Mouse (Mus musculus) midbrain, embryonic 14.5 days (tissue): ENCODE measurements around the gene Apoc4. TPM values are rescaled to one million over a fixed set of nuclear protein-coding genes. Genes with fewer than 3 reads are reported as not detected.

Experiments
- ATAC-seq: fragments of 200-750 bp; cut with Nextera tagmentation; 2 replicates; pipeline ENCODE4 v1.8.0; 2017; ENCODE audit warnings: moderate number of reproducible peaks, moderate library complexity; ENCODE audit not compliant: low FRiP score, low TSS enrichment
- DNase-seq: peaks from one replicate; pipeline ENCODE4 v3.0.0-alpha.2; 2015
- H3K27ac ChIP-seq: fragments of 300-500 bp; sonication (generic); replicated peaks from 2 replicates; pipeline ENCODE4 v1.5.1; 2014; ENCODE audit warnings: mild to moderate bottlenecking, low read depth, low read length, moderate library complexity
- H3K27me3 ChIP-seq: fragments of 300-500 bp; sonication (generic); 2 replicates; pipeline ENCODE4 v1.6.1; 2014; ENCODE audit warnings: low read length, control low read depth, mixed read lengths; ENCODE audit not compliant: control insufficient read depth, insufficient read depth
- H3K36me3 ChIP-seq: fragments of 300-500 bp; sonication (generic); 2 replicates; pipeline ENCODE4 v1.6.1; 2014; ENCODE audit warnings: low read length, control low read depth; ENCODE audit not compliant: control insufficient read depth, insufficient read depth
- H3K4me1 ChIP-seq: fragments of 300-500 bp; sonication (generic); 2 replicates; pipeline ENCODE4 v1.6.1; 2014; ENCODE audit warnings: mild to moderate bottlenecking, antibody characterized with exemption, low read length, control low read depth; ENCODE audit not compliant: control insufficient read depth, insufficient read depth
- H3K4me2 ChIP-seq: fragments of 300-500 bp; sonication (generic); 2 replicates; pipeline ENCODE4 v1.6.1; 2014; ENCODE audit warnings: mild to moderate bottlenecking, low read length, moderate library complexity
- H3K4me3 ChIP-seq: fragments of 300-500 bp; sonication (generic); replicated peaks from 2 replicates; pipeline ENCODE4 v1.5.1; 2014; ENCODE audit warnings: low read depth, low read length
- H3K9ac ChIP-seq: fragments of 300-500 bp; sonication (generic); replicated peaks from 2 replicates; pipeline ENCODE4 v1.6.1; 2014; ENCODE audit warnings: mild to moderate bottlenecking, low read length, moderate library complexity
- H3K9me3 ChIP-seq: fragments of 300-500 bp; sonication (generic); 2 replicates; pipeline ENCODE4 v1.6.1; 2016; ENCODE audit warnings: low read length, control low read depth, mixed read lengths; ENCODE audit not compliant: control insufficient read depth
- WGBS: fragments of 180-500 bp; shearing (Covaris S2); extraction: QIAGEN DNeasy Blood & Tissue Kit; methylation state at CpG from one replicate; pipeline ENCODE4 v1.1.7; 2014; 5-methylcytosine and 5-hydroxymethylcytosine counted together
- polyA plus RNA-seq: library from polyadenylated mRNA; unstranded; fragments of >200 nt; fragmentation: Nextera tagmentation; extraction: Ambion mirVana; gene quantifications from 2 replicates; pipeline ENCODE4 v1.2.1, GENCODE M21; 2014

The Apoc4 gene
- polyA plus RNA-seq, 1 experiment from 2014 or later: not detected

- no peaks in the 10 kb centered on the region for H3K27me3 ChIP-seq
- H3K9me3 ChIP-seq: no peaks in the 10 kb centered on the region
- H3K9ac ChIP-seq: no peak overlapping the region
- ATAC-seq (no peak), DNase-seq (no peak)
- 0 out of 2 replicates have a peak, but pooled peaks cover under 1% of the 10 kb centered on the region for H3K36me3 ChIP-seq
- 95% methylated on average over 34 of the region's 34 CpGs for WGBS
- H3K4me1 ChIP-seq: peaks cover 16% of the 10 kb centered on the region
- H3K27ac ChIP-seq: no peak overlapping the region
- no peak overlapping the region for H3K4me2 ChIP-seq
- H3K4me3 ChIP-seq: no peak overlapping the region
Observed at GRCm38 (mm10) chr7:19696336-19696873, 15.1 kb upstream of the Apoc4 start.

- no peak for DNase-seq
- no peaks in the 10 kb centered on the region for H3K27me3 ChIP-seq
- no peak overlapping the region for H3K9ac ChIP-seq
- no peaks in the 10 kb centered on the region for H3K9me3 ChIP-seq
- H3K4me3 ChIP-seq: no peak overlapping the region
- H3K4me1 ChIP-seq: peaks cover 16% of the 10 kb centered on the region
- no peaks in the 10 kb centered on the region for H3K36me3 ChIP-seq
- H3K4me2 ChIP-seq: no peak overlapping the region
- no peak for ATAC-seq
- H3K27ac ChIP-seq: no peak overlapping the region
- WGBS: 91% methylated on average over 6 of the region's 6 CpGs
Observed at GRCm38 (mm10) chr7:19695881-19696280, 14.6 kb upstream of the Apoc4 start.

GRCm38 (mm10) chr7:19695213-19695594, 13.9 kb upstream of the Apoc4 start:
- Histone ChIP-seq H3K4me1 (peaks cover 16% of the 10 kb centered on the region), H3K4me2 (no peak overlapping the region), H3K9me3 (no peaks in the 10 kb centered on the region), H3K27me3 (no peaks in the 10 kb centered on the region), H3K27ac (no peak overlapping the region), H3K9ac (no peak overlapping the region), H3K36me3 (no peaks in the 10 kb centered on the region), H3K4me3 (no peak overlapping the region)
- DNase-seq (no peak), ATAC-seq (no peak)
- WGBS: 63% methylated on average over 8 of the region's 8 CpGs

GRCm38 (mm10) chr7:19694336-19695212, 13.3 kb upstream of the Apoc4 start:
- no peak overlapping the region for H3K9ac ChIP-seq
- WGBS: 90% methylated on average over 10 of the region's 10 CpGs
- no peak for ATAC-seq
- peaks cover 16% of the 10 kb centered on the region for H3K4me1 ChIP-seq
- no peak overlapping the region for H3K4me2 ChIP-seq
- no peaks in the 10 kb centered on the region for H3K36me3 ChIP-seq
- no peaks in the 10 kb centered on the region for H3K27me3 ChIP-seq
- H3K27ac ChIP-seq: no peak overlapping the region
- H3K4me3 ChIP-seq: no peak overlapping the region
- no peak for DNase-seq
- H3K9me3 ChIP-seq: no peaks in the 10 kb centered on the region

GRCm38 (mm10) chr7:19693421-19693820, 12.1 kb upstream of the Apoc4 start:
- ATAC-seq (no peak), DNase-seq (peak; percentile 9)
- WGBS: 22% methylated on average over 10 of the region's 10 CpGs
- Histone ChIP-seq H3K9me3 (no peaks in the 10 kb centered on the region), H3K4me1 (peaks cover 5% of the 10 kb centered on the region; the same call in 1 of the 2 replicates), H3K9ac (no peak overlapping the region), H3K27ac (no peak overlapping the region), H3K4me2 (no peak overlapping the region), H3K4me3 (no peak overlapping the region), H3K27me3 (no peaks in the 10 kb centered on the region), H3K36me3 (no peaks in the 10 kb centered on the region)

GRCm38 (mm10) chr7:19691873-19692865, 10.9 kb upstream of the Apoc4 start, which contains the start of gene Apoc1:
TSS of gene Apoc1 (minus strand) at chr7:19692660.
- H3K9ac ChIP-seq: no peak within 1 kb of the TSS
- no peaks in the 10 kb centered on the region for H3K9me3 ChIP-seq
- ATAC-seq (no peak), DNase-seq (no peak)
- no peaks in the 10 kb centered on the region for H3K36me3 ChIP-seq
- no peaks in the 10 kb centered on the region for H3K4me1 ChIP-seq
- H3K27ac ChIP-seq: no peak within 1 kb of the TSS
- WGBS: 45% methylated on average over 28 of the region's 28 CpGs
- no peaks in the 10 kb centered on the region for H3K27me3 ChIP-seq
- no peak within 1 kb of the TSS for H3K4me2 ChIP-seq
- H3K4me3 ChIP-seq: no peak within 1 kb of the TSS

GRCm38 (mm10) chr7:19691434-19691833, 10.2 kb upstream of the Apoc4 start:
- Histone ChIP-seq H3K36me3 (no peaks in the 10 kb centered on the region), H3K27ac (no peak overlapping the region), H3K4me1 (no peaks in the 10 kb centered on the region), H3K9me3 (no peaks in the 10 kb centered on the region), H3K4me3 (no peak overlapping the region), H3K9ac (no peak overlapping the region), H3K27me3 (no peaks in the 10 kb centered on the region), H3K4me2 (no peak overlapping the region)
- no peak for DNase-seq
- no peak for ATAC-seq
- WGBS: 79% methylated on average over 6 of the region's 6 CpGs

GRCm38 (mm10) chr7:19690845-19691244, 9.6 kb upstream of the Apoc4 start:
- H3K4me2 ChIP-seq: no peak overlapping the region
- DNase-seq (no peak), ATAC-seq (no peak)
- no peaks in the 10 kb centered on the region for H3K9me3 ChIP-seq
- no peaks in the 10 kb centered on the region for H3K27me3 ChIP-seq
- no peaks in the 10 kb centered on the region for H3K36me3 ChIP-seq
- no peaks in the 10 kb centered on the region for H3K4me1 ChIP-seq
- no peak overlapping the region for H3K27ac ChIP-seq
- 85% methylated on average over 4 of the region's 4 CpGs for WGBS
- no peak overlapping the region for H3K4me3 ChIP-seq
- H3K9ac ChIP-seq: no peak overlapping the region
